Mouse (Mus musculus) thymus, postnatal 10 days (tissue): ENCODE data around the gene Rad54l2.

Experiments used
- DNase-seq, 2 experiments: peaks; one replicate each; pipeline ENCODE4 v3.0.0; 2021; ENCODE audit warnings: low spot score in 2 of 2

Rad54l2 gene

DNA sequence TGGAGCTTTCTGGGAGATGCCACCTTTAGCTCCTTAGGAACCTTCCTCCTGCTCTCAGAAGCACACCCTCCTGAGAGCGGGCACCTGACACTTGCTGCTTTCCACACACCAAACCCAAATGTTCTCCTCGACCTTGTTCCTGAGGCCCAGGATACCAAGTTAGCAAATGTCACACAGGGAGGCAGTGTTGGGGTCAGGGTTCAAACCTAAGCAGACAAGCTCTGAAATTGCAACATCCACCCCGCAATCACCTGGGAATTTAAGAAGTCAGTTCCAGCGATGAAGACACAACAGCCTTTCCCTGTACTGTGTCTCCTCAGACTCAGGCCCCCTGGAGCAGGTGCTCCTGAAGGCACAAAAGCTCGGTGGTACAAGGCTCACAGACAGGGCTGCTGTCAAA is 111.3 kb downstream of the Rad54l2 start:
- no peak for DNase-seq

DNA sequence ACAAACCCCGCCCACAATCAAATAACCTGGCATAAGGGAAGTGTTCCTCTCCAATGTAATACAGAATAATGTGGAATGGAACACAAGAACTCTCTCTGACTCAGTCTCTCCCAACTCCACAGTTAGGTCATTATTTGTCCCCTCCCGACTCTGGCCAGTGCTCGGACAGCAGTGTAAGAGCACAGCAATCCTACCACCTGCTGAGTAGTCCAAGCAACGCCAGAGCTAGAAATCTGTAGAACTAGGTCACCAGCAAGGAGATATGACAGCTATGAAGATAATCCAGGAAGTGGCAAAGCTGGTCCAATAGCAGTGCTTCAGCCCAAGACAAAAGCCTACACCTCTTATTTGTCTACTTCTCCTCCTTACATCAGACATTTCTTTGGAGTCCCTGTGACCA is 112.4 kb downstream of the Rad54l2 start:
- no peak for DNase-seq

DNA sequence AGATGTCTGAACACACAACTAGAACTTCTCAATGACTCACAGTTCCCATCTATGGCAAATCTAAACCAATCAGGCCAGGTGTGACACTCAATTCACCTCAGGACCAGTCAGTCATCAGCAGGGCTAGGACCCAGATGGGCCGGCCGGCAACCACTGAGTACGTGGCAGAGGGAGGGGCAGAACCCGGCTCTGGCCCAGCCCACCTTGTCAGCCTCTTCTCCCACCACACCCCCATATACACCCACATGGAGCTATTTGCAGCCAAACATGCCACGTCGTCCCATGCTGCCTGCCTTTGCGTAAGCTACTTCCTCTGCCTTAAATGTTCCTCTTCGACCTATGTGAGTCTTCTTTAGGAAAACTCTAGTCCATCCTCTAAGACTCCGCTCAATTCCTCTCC is 113.0 kb downstream of the Rad54l2 start:
- no peak for DNase-seq

DNA sequence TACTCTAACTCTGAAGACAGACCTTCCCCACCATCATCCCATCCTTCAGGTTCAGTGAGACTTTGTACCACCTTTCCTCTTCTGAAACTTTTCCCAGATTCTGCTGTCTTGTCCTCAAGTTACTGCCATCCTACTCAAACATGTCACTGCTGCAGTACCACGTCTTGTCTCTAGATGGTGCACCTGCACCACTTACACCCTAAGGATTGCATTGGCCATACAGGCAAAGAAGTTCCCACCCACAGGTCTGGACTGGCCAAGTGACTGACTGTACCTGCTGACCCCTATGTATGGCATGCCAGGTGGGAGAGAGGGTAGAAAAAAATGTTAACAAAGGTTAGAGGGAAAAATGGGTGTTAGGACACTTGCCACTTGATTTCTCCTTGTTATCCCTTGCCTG is 113.5 kb downstream of the Rad54l2 start:
- peak; percentile 52 to 75 for DNase-seq

DNA sequence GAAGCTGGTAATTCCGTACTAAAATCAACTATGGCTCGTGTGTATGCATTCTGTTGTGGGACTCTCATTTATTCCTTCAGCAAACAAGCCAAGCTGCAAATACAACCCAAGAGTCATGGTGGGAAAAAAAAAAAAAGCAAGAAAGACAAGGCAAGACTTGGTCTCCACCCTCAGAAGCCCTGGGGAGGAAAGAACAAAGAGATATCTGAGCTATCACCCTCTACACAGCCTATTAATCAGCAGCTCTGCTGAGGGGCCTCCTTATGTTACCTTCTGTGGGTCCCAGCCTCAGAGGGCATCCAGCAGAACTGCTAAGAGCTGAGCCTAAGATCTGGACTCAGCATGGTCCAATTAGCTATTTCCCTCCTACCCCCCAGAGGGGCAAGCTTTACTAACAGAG is 115.1 kb downstream of the Rad54l2 start:
- no peak for DNase-seq

DNA sequence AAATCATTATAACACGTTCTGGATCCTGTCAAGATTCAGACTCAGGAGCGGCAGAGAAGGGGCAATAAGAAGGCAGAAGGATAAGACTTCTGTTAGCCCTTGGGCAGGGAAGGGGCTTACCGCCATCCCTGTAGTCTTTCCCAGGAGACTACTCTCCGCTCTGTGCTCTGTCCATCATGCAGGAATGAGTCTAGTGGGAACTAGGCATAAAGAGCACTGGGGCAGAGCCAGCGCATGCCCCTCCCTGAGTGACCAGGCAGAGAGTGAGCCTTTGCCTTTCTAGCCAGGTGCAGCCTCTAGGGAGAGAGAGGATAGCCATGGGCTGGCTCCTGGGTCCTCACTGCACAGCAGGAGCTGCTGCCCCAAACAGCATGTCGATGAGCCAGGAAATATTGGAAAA is 124.1 kb downstream of the Rad54l2 start:
- DNase-seq: no peak

DNA sequence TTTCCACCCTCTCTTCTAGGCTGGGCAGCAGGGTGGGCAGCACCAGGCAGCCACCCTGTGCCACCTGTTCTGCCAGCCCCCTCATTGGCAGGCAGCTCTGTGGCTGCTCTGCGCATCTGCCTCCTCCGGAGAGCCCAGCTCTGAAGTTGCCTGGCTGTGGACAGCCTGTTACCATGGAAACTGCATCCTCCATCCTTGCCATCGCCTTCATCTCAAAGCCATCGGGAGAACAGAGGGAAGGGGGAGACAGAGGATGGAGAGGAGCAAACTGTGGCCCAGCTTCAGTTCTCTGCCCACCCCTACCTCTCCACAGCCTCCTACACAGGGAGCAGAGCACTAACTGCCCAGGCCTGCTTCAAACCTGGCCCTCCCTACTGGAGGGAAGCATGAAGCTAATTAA is 124.6 kb downstream of the Rad54l2 start:
- no peak for DNase-seq

DNA sequence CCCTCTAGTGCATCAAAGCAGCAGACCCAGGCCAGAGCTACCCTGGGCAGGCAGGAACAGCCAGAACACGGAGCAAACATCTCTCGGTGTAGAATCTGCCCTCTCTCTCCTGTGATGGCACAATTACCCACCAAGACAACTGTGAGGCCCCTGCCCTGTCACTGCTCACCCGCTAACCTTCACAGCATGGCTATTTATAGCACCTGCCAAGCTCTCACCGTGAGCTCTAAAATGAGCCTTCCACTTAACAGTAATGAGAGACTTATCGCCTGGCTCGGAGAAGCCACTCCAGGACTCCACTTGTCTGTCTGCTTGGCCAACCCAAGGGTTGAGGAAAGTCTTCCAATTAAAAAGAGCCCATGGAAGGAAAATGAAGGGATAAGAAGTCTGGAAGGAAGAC is 125.8 kb downstream of the Rad54l2 start:
- no peak for DNase-seq

DNA sequence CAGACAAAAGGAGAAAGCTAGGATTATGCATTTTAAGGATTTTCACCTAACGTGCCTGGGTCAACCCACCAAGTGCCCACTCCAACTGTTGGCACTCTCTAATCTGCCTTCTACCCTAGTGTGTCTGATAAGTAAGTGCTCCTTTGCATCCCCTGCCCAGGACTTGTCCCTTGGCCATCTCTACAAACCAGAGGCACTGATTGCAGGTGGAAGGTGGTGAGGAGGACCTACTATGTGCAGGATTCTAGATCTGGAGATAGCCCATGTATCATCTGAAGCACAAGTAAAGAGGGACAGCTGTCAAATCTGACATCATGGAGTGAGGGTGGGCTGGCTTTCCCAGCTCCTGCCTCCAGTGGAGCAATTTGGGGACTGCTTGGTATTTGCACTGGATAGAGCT is 129.1 kb downstream of the Rad54l2 start:
- no peak for DNase-seq

DNA sequence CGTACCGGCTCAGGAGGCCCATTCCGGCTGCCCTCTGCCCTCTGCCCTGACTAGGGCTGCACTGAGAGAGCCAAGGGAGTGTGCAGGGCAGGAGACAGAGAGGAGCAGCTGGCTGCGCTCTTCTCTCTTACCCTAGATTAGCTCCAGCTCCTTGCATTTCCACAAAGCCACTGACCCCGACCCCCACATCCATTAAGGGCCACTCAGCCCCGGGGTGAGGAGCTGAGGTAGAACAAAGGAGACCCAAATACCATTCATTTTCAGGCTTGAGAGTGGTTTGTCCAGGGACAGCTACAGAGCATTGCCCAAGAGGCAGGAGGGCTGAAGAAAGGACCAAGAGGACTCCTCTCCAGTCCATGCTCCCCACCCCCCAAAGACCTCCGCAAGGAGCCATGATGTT is 129.6 kb downstream of the Rad54l2 start:
- no peak for DNase-seq

DNA sequence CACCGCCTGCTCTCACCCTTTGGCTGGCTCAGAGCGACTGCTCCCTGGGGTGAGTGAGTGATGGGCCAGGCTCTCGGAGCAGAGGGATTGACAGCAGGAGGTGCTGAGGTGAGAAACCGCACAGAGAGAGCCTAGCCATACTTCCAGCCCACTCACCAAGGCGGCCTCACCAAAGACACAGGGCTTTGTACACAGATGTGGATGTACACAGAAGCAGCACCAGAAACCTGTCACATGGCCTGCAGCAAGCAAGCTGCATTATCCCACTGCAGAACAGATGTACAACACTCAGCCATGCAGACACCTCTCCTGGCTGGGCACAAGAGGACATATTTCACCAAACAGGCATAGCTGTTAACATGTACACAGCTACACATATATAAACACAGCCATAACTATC is 131.4 kb downstream of the Rad54l2 start:
- DNase-seq: no peak

DNA sequence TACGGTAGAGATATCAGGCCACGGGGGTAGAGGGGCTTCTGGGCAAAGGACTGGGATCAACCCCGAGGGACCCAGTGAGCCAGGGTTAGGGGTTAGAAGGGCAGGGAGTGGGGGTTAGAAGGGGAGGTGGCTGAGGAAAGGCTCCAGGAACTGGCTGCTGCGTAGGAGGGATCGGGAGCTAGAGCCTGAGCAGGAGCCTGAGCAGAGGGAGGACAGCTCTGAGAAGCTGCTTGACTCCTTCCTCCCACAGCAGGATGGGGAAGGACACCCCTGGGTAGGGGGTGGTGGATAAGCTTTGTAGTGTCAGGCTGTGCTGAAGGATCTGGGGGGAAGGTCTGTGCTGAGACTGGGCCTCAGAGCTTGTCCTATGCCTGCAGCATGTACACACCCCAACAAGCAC is 132.2 kb downstream of the Rad54l2 start:
- DNase-seq: no peak

DNA sequence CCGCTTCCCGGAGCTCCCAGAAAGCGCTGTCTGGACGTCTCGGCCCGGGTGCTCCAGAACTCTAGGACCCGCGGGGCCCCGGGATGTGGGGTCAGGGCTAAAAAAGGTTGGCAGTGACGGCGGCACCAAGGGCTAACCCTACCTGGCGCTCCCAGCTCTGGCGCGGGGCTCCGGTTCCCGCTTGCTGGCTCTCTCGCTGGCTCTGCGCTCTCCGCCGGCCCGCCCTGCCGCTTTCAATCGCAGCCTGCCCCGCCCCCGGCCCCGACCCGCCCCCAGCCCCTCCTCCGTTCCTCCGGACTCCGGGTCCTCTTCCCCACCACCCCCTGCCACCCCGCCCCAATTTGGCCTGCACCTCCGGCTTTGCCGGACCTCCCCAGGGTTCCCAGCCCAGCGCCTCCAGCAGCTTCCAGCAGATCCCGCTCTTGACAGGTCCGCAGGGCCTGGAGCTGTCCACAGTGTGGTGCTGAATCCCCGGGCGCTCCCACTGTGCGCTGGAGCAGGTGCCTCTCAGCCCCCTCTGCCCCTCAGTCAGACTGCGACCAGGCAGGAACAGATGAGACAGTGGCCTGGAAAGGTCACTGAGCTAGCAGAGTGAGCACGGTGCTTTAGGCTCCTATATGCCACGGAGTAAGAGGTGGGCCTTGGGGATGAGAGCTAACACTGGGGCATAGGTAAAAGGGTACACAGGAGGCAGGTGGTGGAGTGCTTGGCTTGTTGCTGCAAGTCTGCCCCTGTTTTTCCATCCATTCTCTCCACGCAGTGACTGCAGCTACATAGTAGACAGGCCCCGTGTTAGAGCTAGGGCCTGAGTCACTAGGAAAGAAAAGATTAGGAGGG is 132.9 kb downstream of the Rad54l2 start, which contains the start of gene Grm2:
Gene Grm2 (minus strand): TSS at position 199 of the 837 bp plus-strand sequence.
- DNase-seq: peak in 1 of 2 experiments; percentile 46

DNA sequence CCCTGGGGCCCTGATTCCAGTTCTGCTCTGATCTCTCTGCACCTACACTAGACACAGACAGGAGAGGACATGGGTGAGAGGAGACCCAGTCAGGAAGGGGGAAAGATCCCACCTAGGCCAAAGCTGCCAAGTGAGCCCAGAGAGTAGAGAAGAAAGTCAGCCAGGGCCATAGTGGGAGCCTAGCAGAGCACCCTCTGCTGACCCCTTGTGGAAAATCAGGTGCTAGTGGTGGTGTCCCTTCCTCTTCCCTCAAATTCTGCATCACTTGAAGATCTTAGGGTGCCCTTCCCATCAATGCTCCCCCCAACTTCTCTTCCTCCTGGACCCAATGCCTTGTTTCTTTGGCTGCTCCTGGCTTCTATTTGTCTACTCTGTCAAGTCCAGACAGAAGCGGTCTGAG is 136.3 kb downstream of the Rad54l2 start:
- DNase-seq: no peak

DNA sequence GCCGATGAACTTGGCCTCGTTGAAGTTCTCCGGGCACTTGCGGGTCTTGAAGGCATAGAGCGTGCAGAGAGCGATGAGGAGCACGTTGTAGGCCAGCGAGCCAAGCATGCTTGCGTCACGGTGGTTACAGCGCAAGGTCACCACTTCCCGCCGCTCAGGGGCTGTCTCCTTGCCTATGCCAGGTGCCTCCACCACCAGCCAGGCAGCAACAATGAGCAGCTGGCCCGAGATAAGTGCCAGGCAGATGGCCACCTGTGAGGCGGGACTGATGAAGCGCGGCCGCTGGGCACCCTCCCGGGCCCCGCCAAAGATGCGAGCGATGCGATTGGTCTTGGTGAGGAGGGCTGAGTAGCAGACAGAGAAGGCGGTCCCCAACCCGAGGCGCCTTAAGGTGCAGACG is 141.8 kb downstream of the Rad54l2 start:
- DNase-seq: no peak

DNA sequence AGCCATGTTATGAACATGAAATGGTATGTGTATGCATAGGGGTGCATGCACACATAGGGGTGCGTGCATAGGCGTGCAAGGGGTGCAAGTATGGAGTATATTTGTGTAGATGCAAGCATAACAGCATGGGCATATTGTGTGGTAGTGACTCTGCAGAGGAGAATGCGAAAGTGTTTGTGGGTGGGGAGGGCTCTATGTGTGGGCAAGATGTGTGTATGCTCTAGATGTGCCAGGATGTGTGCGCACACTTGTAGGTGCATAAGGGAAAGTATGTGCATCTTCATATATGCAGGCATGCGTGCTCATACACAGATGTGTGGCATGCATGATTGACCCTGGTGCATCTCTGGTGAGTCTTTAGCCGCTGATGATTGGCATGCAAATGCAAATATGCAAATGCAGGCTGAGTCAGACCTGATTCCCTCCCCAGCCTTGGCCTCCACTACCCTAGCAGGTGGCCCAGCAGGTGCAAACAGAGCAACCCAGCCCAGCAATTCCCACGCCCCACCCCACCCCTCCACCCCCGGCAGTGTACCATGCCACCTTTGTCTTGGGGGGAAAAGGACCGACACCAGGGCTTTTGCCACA is 143.2 kb downstream of the Rad54l2 start:
- DNase-seq: no peak

DNA sequence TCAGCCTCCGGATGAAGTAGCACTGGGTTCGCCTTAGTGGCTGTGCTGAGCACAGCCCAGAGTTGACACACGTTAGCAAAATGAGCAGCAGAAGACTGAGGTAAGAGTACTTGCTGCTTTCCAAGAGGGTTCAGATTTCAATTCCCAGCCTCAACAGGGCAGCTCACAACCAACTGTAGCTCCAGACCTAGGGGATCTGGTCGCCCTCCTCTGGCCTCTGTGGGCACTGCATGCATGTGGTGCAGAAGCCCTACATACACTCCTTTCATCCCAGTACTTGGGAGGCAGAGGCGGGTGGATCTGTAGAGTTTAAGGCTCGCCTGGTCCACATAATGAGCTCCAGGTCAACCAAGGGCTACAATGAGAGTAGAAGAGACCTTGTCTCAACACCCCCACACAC is 145.2 kb downstream of the Rad54l2 start:
- no peak for DNase-seq

DNA sequence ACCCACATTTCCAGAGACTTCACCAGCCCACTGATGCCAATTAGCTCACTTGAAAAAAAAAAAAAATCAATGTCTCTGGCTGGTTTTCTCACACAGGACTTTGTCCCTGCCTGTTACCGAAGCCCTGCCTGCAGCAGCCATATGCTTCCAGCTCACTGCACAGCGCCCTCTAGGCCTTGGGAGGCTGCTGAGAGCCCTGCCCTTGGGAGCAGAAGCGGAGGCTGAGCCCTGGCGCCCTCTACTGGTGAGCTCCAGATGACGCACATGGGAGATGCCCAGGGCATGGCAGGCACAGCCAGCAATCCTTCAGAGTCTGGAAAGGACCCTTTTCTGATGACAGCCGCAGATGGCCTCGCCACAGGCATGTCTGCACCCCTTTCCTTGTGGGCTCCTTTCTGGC is 145.9 kb downstream of the Rad54l2 start:
- DNase-seq: peak; percentile 55 to 81

DNA sequence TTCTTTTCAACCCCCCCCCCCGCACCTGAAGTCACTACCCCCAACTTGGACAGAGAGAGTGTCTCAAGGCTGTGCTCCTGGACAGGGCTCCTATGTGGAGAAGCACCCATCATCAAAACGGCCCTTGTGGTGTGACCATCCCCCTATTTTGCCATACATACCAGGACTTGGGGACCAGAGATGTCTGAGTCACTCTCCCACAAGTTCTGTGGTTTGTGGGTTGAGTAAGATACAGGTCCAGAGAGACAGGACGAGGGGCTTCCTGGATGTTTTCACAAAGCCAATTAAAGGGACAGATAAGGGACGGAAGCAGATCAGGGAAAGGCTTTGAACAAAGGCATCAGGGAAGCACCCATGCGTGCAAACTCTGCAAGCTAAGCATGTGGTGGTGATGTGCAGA is 147.6 kb downstream of the Rad54l2 start:
- DNase-seq: no peak

DNA sequence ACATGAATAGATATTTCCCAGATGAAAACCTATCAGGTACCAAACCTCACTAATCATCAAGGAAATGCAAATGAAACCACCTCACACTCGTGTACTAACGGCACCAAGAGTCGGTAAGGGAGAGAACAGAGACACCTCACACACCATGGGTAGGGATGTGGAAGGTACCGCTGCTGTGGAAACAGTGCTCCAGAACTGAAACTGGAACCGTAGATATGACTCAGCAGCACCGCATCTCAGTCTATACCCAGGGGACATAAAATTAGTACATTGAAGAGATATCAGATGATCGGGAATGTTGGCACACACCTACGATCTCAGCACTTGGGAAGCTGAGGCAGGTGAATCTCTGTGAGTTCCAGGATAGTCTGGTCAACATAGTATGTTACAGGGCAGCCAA is 150.8 kb downstream of the Rad54l2 start:
- DNase-seq: no peak
